Mouse (Mus musculus) CH12F3 (cell line): ENCODE data around the gene Gm20388.
"Not testable (repeated sequence)": the region's sequence is repeated elsewhere in the genome, so short reads cannot be mapped to it uniquely, and the experiment has no call there.

ENCODE experiments used
- in situ Hi-C: fragments of 300-500 bp; cut with MboI; formaldehyde crosslinking; loops from 2 replicates; pipeline ENCODE4 v1.14.3; 2020; ENCODE audit warnings: low sequenced_read_pairs

Gm20388 gene

GRCm38 (mm10) chr8:123630841-123631251 lies 3720.2 kb downstream of the Gm20388 start:
- in situ Hi-C loops: no loop called here

GRCm38 (mm10) chr8:123631746-123632145 lies 3721.1 kb downstream of the Gm20388 start:
- in situ Hi-C loops: not testable (repeated sequence)

GRCm38 (mm10) chr8:123632257-123632656 lies 3721.6 kb downstream of the Gm20388 start:
- in situ Hi-C loops: no loop called here

GRCm38 (mm10) chr8:123633801-123634200 lies 3723.2 kb downstream of the Gm20388 start:
- in situ Hi-C loops: no loop called here

- in situ Hi-C loops: no loop called here
Measured at GRCm38 (mm10) chr8:123634395-123635131, 3723.9 kb downstream of the Gm20388 start.

GRCm38 (mm10) chr8:123635671-123636070 lies 3725.0 kb downstream of the Gm20388 start:
- in situ Hi-C loops: no loop called here

- in situ Hi-C loops: no loop called here
Measured at GRCm38 (mm10) chr8:123643330-123644051, 3732.8 kb downstream of the Gm20388 start.

- in situ Hi-C loops: no loop called here
Measured at GRCm38 (mm10) chr8:123645229-123645628, 3734.6 kb downstream of the Gm20388 start.

GRCm38 (mm10) chr8:123648245-123649170 lies 3737.9 kb downstream of the Gm20388 start:
- in situ Hi-C loops: no loop called here

GRCm38 (mm10) chr8:123649483-123649882 lies 3738.8 kb downstream of the Gm20388 start:
- in situ Hi-C loops: no loop called here

- in situ Hi-C loops: loop anchor here (10.0 kb wide), 1 partner anchor 113 kb away; no protein-coding TSS in a partner anchor
Measured at GRCm38 (mm10) chr8:123651390-123652098, 3740.9 kb downstream of the Gm20388 start.

GRCm38 (mm10) chr8:123652641-123653040 lies 3742.0 kb downstream of the Gm20388 start:
- in situ Hi-C loops: loop anchor here (10.0 kb wide), 1 partner anchor 112 kb away; no protein-coding TSS in a partner anchor

GRCm38 (mm10) chr8:123653308-123653993 lies 3742.8 kb downstream of the Gm20388 start, which contains the start of gene Rhou:
Rhou (plus strand) TSS chr8:123653929.
- in situ Hi-C loops: loop anchor here (10.0 kb wide), 1 partner anchor 111 kb away; no protein-coding TSS in a partner anchor

GRCm38 (mm10) chr8:123653994-123654569 lies 3743.4 kb downstream of the Gm20388 start:
- in situ Hi-C loops: loop anchor here (10.0 kb wide), 1 partner anchor 111 kb away; no protein-coding TSS in a partner anchor

GRCm38 (mm10) chr8:123654763-123655162 lies 3744.1 kb downstream of the Gm20388 start:
- in situ Hi-C loops: loop anchor here (10.0 kb wide), 1 partner anchor 110 kb away; no protein-coding TSS in a partner anchor

- in situ Hi-C loops: loop anchor here (10.0 kb wide), 1 partner anchor 109 kb away; no protein-coding TSS in a partner anchor
Measured at GRCm38 (mm10) chr8:123655351-123655779, 3744.7 kb downstream of the Gm20388 start.

- in situ Hi-C loops: loop anchor here (10.0 kb wide), 1 partner anchor 107 kb away; no protein-coding TSS in a partner anchor
Measured at GRCm38 (mm10) chr8:123657826-123658225, 3747.2 kb downstream of the Gm20388 start.

- in situ Hi-C loops: loop anchor here (10.0 kb wide), 1 partner anchor 105 kb away; no protein-coding TSS in a partner anchor
Measured at GRCm38 (mm10) chr8:123659469-123660057, 3748.9 kb downstream of the Gm20388 start.
